Mouse (Mus musculus) midbrain, embryonic 11.5 days (tissue): ENCODE data around the gene Pqlc2. TPM values are rescaled to one million over a fixed set of nuclear protein-coding genes. Genes with fewer than 3 reads are reported as not detected.

Source experiments
- ATAC-seq: fragments of 200-750 bp; cut with Nextera tagmentation; 2 replicates; pipeline ENCODE4 v1.8.0; 2017; ENCODE audit warnings: moderate TSS enrichment, moderate library complexity; ENCODE audit not compliant: low FRiP score
- DNase-seq: peaks from one replicate; pipeline ENCODE4 v3.0.0; 2015; ENCODE audit warnings: low spot score; ENCODE audit errors: missing footprints
- H3K27ac ChIP-seq: fragments of 300-500 bp; sonication (generic); 2 replicates; pipeline ENCODE4 v1.5.1; 2014; ENCODE audit warnings: low read depth, low read length
- H3K27me3 ChIP-seq: fragments of 300-500 bp; sonication (generic); 2 replicates; pipeline ENCODE4 v1.6.1; 2014; ENCODE audit warnings: mild to moderate bottlenecking, low read length, moderate library complexity, mixed read lengths; ENCODE audit not compliant: control insufficient read depth, insufficient read depth
- H3K36me3 ChIP-seq: fragments of 300-500 bp; sonication (generic); 2 replicates; pipeline ENCODE4 v1.6.1; 2014; ENCODE audit warnings: mild to moderate bottlenecking, low read length, moderate library complexity, mixed read lengths; ENCODE audit not compliant: control insufficient read depth, insufficient read depth
- H3K4me1 ChIP-seq: fragments of 300-500 bp; sonication (generic); 2 replicates; pipeline ENCODE4 v1.6.1; 2014; ENCODE audit warnings: low read length; ENCODE audit not compliant: control insufficient read depth, insufficient read depth
- H3K4me2 ChIP-seq: fragments of 300-500 bp; sonication (generic); 2 replicates; pipeline ENCODE4 v1.6.1; 2014; ENCODE audit warnings: mild to moderate bottlenecking, moderate library complexity
- H3K4me3 ChIP-seq: fragments of 300-500 bp; sonication (generic); 2 replicates; pipeline ENCODE4 v1.5.1; 2014; ENCODE audit warnings: low read depth, low read length
- H3K9ac ChIP-seq: fragments of 300-500 bp; sonication (generic); 2 replicates; pipeline ENCODE4 v1.6.1; 2014; ENCODE audit warnings: low read length
- H3K9me3 ChIP-seq: fragments of 300-500 bp; sonication (generic); 2 replicates; pipeline ENCODE4 v1.6.1; 2016; ENCODE audit warnings: low read length; ENCODE audit not compliant: control insufficient read depth
- WGBS: fragments of 180-500 bp; shearing (Covaris S2); extraction: QIAGEN DNeasy Blood & Tissue Kit; methylation state at CpG from one replicate; pipeline ENCODE4 v1.1.7; 2014; 5-methylcytosine and 5-hydroxymethylcytosine counted together
- microRNA-seq: library from miRNA; unstranded; fragments of <30 nt; microRNA quantifications from one replicate; pipeline ENCODE4, GENCODE M21; 2017
- polyA plus RNA-seq: library from polyadenylated mRNA; unstranded; fragments of >200 nt; fragmentation: Nextera tagmentation; extraction: Ambion mirVana; gene quantifications from 2 replicates; pipeline ENCODE4 v1.2.1, GENCODE M21; 2014

Gene Pqlc2
- polyA plus RNA-seq, 1 experiment from 2014 or later, result 12.9 TPM

DNA sequence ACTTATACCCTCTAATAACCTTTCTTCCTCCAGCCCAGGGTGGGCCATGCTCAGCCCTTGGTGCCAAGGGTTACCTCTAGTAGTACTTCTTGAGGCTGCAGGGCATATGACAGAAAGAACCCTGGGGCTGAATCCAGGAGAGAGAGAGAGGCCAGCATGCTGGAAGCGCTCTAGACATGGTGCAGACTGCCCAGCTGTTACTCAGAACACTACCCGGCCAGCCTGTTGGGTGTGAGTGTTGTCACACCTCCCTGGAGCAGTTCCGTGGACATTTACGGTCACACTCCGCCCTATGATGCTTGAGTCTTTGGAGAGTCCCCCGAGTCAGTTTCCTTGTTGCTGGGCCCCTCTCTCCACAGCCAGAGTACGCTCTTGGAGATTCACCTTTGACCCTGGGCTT, 62.5 kb downstream of the Pqlc2 start:
- no peak overlapping the region for H3K27ac ChIP-seq
- 79% methylated on average over 7 of the region's 7 CpGs for WGBS
- H3K4me1 ChIP-seq, result peaks cover 11% of the 10 kb centered on the region

DNA sequence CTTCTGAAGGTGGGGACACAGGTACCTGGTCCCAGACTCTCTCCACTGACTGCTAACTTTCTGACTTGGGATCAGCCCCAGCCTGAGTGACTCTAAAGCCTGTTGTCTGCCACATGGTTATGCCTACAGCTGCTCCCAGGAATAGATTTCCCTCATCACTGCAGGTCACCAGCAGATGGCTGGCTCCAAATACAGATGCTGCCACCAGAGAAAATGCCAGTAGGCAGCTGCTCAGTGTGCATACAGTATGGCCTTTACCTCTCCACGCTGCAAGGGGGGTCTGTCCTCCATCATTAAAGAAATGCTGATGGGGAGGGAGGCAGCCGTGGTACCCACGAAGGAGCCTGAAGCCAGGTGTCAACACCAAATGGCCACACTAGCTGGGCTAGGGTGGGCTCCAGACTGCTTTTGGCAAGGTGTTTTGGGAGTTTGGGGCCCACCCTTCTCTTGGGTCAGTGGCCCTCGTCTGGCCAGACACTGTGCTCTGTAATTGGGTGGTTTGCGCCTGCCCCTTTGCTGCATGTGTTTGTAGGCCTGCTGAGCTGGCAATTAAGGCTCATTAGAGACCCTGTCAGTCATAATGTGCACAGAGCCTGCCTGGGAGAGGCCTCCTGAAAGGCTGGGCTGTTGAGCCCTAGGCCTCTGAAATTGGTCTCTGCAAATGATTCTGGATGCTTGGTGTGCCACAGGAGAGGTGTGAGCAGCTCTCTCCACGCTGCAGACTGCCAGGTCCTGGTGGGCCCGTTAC, 64.2 kb downstream of the Pqlc2 start:
- no peaks in the 10 kb centered on the region for H3K9me3 ChIP-seq
- H3K36me3 ChIP-seq, result 0 out of 2 replicates have a peak, but pooled peaks cover 3% of the 10 kb centered on the region
- H3K4me3 ChIP-seq, result no peak overlapping the region
- WGBS, result 78% methylated on average over 7 of the region's 7 CpGs
- DNase-seq (no peak), ATAC-seq (no peak)
- peaks cover 6% of the 10 kb centered on the region for H3K4me1 ChIP-seq
- H3K27ac ChIP-seq, result no peak overlapping the region
- no peak overlapping the region for H3K9ac ChIP-seq
- no peak overlapping the region for H3K4me2 ChIP-seq
- no peaks in the 10 kb centered on the region for H3K27me3 ChIP-seq

More for the DNA sequence above, 62.5 kb downstream of the Pqlc2 start:
- Histone ChIP-seq H3K9ac (no peak overlapping the region), H3K9me3 (no peaks in the 10 kb centered on the region), H3K4me2 (no peak overlapping the region), H3K36me3 (no peaks in the 10 kb centered on the region), H3K4me3 (no peak overlapping the region), H3K27me3 (no peaks in the 10 kb centered on the region)
- no peak for ATAC-seq
- no peak for DNase-seq

DNA sequence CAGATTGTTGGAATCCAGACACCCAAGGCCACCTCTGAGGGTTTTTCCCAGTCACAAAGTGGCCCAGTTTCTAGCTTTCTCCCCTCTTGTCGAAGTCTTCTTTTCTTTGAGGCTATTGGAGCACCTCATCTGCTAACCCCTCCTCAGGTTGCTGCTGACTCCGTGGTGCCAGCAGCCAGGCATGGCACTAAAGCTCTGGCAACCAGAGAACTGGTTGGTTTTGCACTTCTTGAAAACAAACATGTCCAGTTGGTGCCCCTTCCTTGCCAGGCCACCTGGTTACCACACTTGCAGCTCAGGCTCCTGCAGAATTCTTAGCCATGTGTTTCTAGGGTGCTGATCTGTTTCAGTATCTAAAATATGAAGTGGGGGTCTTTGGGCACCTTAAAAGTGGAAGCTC, 65.0 kb downstream of the Pqlc2 start:
- Histone ChIP-seq H3K27me3 (no peaks in the 10 kb centered on the region), H3K4me1 (peaks cover 6% of the 10 kb centered on the region), H3K36me3 (0 out of 2 replicates have a peak, but pooled peaks cover 3% of the 10 kb centered on the region), H3K9ac (no peak overlapping the region), H3K27ac (no peak overlapping the region), H3K4me3 (no peak overlapping the region), H3K9me3 (no peaks in the 10 kb centered on the region), H3K4me2 (no peak overlapping the region)
- no peak for ATAC-seq
- no peak for DNase-seq
- 89% methylated on average over 2 of the region's 2 CpGs for WGBS

DNA sequence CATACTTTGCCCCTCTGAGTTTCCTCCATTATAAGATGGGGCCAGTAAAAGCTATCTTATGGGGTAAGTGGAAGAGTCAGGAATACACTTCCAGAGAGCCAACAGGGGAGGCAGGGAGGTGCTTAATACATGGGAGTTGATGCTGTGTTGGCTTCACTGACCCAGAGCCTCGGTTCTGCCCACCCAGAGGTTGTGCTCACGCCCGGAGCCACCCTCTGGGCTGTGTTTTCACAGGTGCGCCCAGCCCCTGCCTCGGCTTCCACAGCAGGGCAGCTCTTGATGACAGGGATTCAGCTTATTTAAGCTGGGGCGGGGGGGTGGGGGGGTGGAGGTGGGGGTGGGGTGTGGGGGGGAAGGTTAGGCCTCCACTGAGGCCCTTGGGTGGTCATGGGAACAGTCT, 65.7 kb downstream of the Pqlc2 start:
- Histone ChIP-seq H3K36me3 (0 out of 2 replicates have a peak, but pooled peaks cover 6% of the 10 kb centered on the region), H3K4me1 (peaks cover 6% of the 10 kb centered on the region), H3K27me3 (no peaks in the 10 kb centered on the region), H3K9ac (no peak overlapping the region), H3K27ac (no peak overlapping the region), H3K4me2 (no peak overlapping the region), H3K4me3 (no peak overlapping the region), H3K9me3 (no peaks in the 10 kb centered on the region)
- no peak for DNase-seq
- no peak for ATAC-seq
- WGBS, result 68% methylated on average over 6 of the region's 6 CpGs

DNA sequence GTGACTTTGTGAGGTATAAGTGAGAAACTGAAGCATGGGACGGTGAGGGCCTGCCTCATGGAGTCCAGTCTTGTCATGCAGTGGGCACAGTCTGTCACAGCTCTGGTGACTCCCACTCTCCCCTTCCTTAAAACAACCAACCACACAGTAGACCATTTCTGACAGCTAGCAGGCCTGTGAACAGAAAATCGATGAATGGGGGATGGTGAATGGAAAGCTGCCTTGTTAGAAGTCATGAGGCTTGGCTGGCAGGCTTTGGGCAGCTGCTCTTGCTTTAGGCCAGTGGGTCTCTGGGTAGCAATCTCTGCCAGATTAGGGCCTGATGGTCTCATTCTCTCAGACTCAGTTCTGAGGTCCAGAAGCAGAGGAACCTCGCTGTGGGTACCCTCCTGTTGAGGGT, 66.3 kb downstream of the Pqlc2 start:
- DNase-seq, result no peak
- 83% methylated on average over 3 of the region's 3 CpGs for WGBS
- Histone ChIP-seq H3K9me3 (no peaks in the 10 kb centered on the region), H3K36me3 (peaks cover 8% of the 10 kb centered on the region; the same call in 1 of the 2 replicates), H3K4me2 (no peak overlapping the region), H3K27ac (no peak overlapping the region), H3K9ac (no peak overlapping the region), H3K4me1 (peaks cover 6% of the 10 kb centered on the region), H3K27me3 (no peaks in the 10 kb centered on the region), H3K4me3 (no peak overlapping the region)
- no peak for ATAC-seq

Small RNAs within 50 kb of the gene (microRNA-seq; reads per million reads assigned to microRNA genes)
- gene Gm24245 (18.2 reads per million, percentile 36 among the genes with 10 or more reads in this experiment), gene Gm25732 (4.7 reads per million, percentile 22 among the genes with 10 or more reads in this experiment)

Other genes with a start within 250 kb of the Pqlc2 start
- not detected in 2 replicates for gene Htr6, start 235.1 kb downstream of the Pqlc2 start, polyA plus RNA-seq
- gene Nbl1, start 217.7 kb downstream of the Pqlc2 start, polyA plus RNA-seq, result 12.7 and 13.6 TPM in 2 replicates
- gene Minos1, start 179.6 kb downstream of the Pqlc2 start, polyA plus RNA-seq, result 421 and 426 TPM in 2 replicates
- 244 and 249 TPM in 2 replicates for gene Capzb, start 117.8 kb downstream of the Pqlc2 start, polyA plus RNA-seq
- gene Akr7a5, start within 50 bp of the Pqlc2 start, polyA plus RNA-seq, result 71.6 and 78.5 TPM in 2 replicates
- 114 and 122 TPM in 2 replicates for gene Mrto4, start 41.9 kb upstream of the Pqlc2 start, polyA plus RNA-seq
- 18.1 and 18.8 TPM in 2 replicates for gene Emc1, start 41.9 kb upstream of the Pqlc2 start, polyA plus RNA-seq
- 63.6 and 79.2 TPM in 2 replicates for gene Ubr4, start 41.9 kb upstream of the Pqlc2 start, polyA plus RNA-seq
- gene Iffo2, start 219.8 kb upstream of the Pqlc2 start, polyA plus RNA-seq, result 1.8 and 3.3 TPM in 2 replicates